Mouse (Mus musculus) T-cell, adult 66 days (primary cell): ENCODE data around the gene Bend6. TPM values are rescaled to one million over a fixed set of nuclear protein-coding genes. Genes with fewer than 3 reads are reported as not detected.

Experiments used
- total RNA-seq, 2 experiments: library from RNA; stranded (reverse); gene quantifications; 3 replicates in 1 of 2; 4 replicates in 1 of 2; pipeline ENCODE4 v1.2.4; 2023

Gene Bend6
- total RNA-seq, result 1 to 10 TPM; 4.5 to 5.0 TPM

GRCm38 (mm10) chr1:33907421-33908190, at the start of gene Bend6:
Bend6 (minus strand) TSS chr1:33907816.

GRCm38 (mm10) chr1:33908191-33908962, 761 bp upstream of the Bend6 start, which contains the start of gene Dst:
Dst (plus strand) TSS chr1:33908225.

GRCm38 (mm10) chr1:33813868-33814794, 93.5 kb downstream of the Bend6 start, which contains the start of gene Zfp451:
Zfp451 (minus strand) TSS chr1:33814595.

Other genes with a start within 250 kb of the Bend6 start
- gene Prim2, start 238.0 kb downstream of the Bend6 start, total RNA-seq, result 10 to 100 TPM; 15.9 to 20.5 TPM
- gene Rab23, start 187.9 kb downstream of the Bend6 start, total RNA-seq, result 10 to 100 TPM in 1 of 2 experiments, 1 to 10 TPM in 1; 9.3 to 13.4 TPM
- gene Bag2, start 150.0 kb downstream of the Bend6 start, total RNA-seq, result 1 to 10 TPM; 4.2 to 5.8 TPM
- 10 to 100 TPM; 47.8 to 49.1 TPM for gene Zfp451, start 93.2 kb downstream of the Bend6 start, total RNA-seq
- gene Dst, start 409 bp upstream of the Bend6 start, total RNA-seq, result 10 to 100 TPM; 13.6 to 16.0 TPM